Mouse (Mus musculus) heart, adult 2 months (tissue): Measurements from ENCODE around the gene Hgd. TPM values are rescaled to one million over a fixed set of nuclear protein-coding genes. Genes with fewer than 3 reads are reported as not detected.

Experiments
- DNase-seq, 2 experiments: peaks; one replicate each; pipeline ENCODE4 v3.0.0; 2021
- H3K27ac ChIP-seq: fragments of 200-600 bp; 2 replicates; pipeline ENCODE4 v1.8.1; 2022
- H3K27me3 ChIP-seq: fragments of 200-500 bp; 2 replicates; pipeline ENCODE4 v1.6.1; 2012; ENCODE audit warnings: mild to moderate bottlenecking, low read length, inconsistent platforms, mixed read lengths; ENCODE audit not compliant: control insufficient read depth, insufficient read depth
- H3K36me3 ChIP-seq: fragments of 200-500 bp; 2 replicates; pipeline ENCODE4 v1.6.1; 2012; ENCODE audit warnings: low read length, inconsistent platforms; ENCODE audit not compliant: control insufficient read depth, insufficient read depth
- H3K4me1 ChIP-seq: fragments of 200-500 bp; 2 replicates; pipeline ENCODE4 v1.6.1; 2011; ENCODE audit warnings: low read length; ENCODE audit not compliant: control insufficient read depth, insufficient read depth
- H3K4me3 ChIP-seq: fragments of 200-600 bp; 2 replicates; pipeline ENCODE4 v1.8.1; 2022
- H3K79me2 ChIP-seq: fragments of 200-500 bp; replicated peaks from 2 replicates; pipeline ENCODE4 v1.6.1; 2012; ENCODE audit warnings: mild to moderate bottlenecking, inconsistent platforms, low read length, moderate library complexity, mixed read lengths; ENCODE audit not compliant: control insufficient read depth, insufficient read depth
- H3K9ac ChIP-seq: fragments of 200-500 bp; 2 replicates; pipeline ENCODE4 v1.6.1; 2012; ENCODE audit warnings: low read depth, mild to moderate bottlenecking, control low read depth, inconsistent platforms, low read length, mixed read lengths
- CTCF ChIP-seq: fragments of 200-600 bp; IDR thresholded peaks from 2 replicates; pipeline ENCODE4 v1.8.1; 2022; ENCODE audit warnings: antibody characterized with exemption, mild to moderate bottlenecking, moderate library complexity
- EP300 ChIP-seq: fragments of 200-500 bp; IDR thresholded peaks from 2 replicates; pipeline ENCODE4 v1.6.1; 2011; ENCODE audit warnings: low read depth, low read length, control low read depth; ENCODE audit not compliant: insufficient read depth
- POLR2A ChIP-seq: fragments of 200-500 bp; IDR thresholded peaks from 2 replicates; pipeline ENCODE4 v1.6.1; 2011; ENCODE audit warnings: mild to moderate bottlenecking, low read depth, low read length, control low read depth; ENCODE audit not compliant: insufficient read depth
- WGBS: fragments of 180-500 bp; shearing (Covaris S2); methylation state at CpG from one replicate; pipeline ENCODE4 v1.1.7; 2018; 5-methylcytosine and 5-hydroxymethylcytosine counted together
- intact Hi-C: fragments of 180-260 bp; cut with DNase I; formaldehyde crosslinking; loops from one replicate; pipeline ENCODE4 v1.15.1; 2025
- polyA plus RNA-seq: library from polyadenylated mRNA; depleted of rRNA; stranded (reverse); fragments of >200 nt; gene quantifications from 2 replicates; pipeline ENCODE4 v1.2.3, GENCODE M21; 2012
- total RNA-seq, 2 experiments: library from RNA; stranded (reverse); gene quantifications; 2 replicates each; pipeline ENCODE4 v1.2.3; 2021

Gene Hgd
- total and polyA plus RNA-seq, 3 experiments, result 0.08 TPM; not detected in 2

DNA sequence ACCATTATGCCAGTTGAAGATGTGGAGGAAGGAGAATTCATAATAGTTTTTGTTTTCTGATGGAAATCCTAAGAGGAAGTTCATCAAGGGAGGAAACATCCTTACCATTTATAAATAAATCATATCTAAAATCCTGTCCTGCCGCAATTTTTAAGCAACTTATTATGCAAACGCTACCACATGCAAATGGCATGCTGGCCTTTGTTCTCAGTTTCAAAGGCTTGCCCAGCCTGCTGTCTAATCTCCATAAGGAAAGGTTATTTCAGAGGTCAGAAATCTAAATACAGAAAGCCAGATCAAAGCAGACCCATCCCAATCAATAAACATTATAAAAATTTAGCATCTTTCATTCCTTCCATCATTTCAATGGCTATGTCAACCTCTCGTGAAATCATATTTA is 1.9 kb downstream of the Hgd start:
- H3K27ac ChIP-seq, result no peak overlapping the region
- H3K36me3 ChIP-seq, result no peaks in the 10 kb centered on the region
- no peaks in the 10 kb centered on the region; the same call in 1 of the 2 replicates for H3K4me1 ChIP-seq
- no peak for DNase-seq
- H3K27me3 ChIP-seq, result no peaks in the 10 kb centered on the region
- intact Hi-C loops, result no loop called here
- WGBS, result 75% methylated on average over 3 of the region's 3 CpGs
- H3K79me2 ChIP-seq, result no peaks in the 10 kb centered on the region
- TF ChIP-seq CTCF (no peak), POLR2A (no peak), EP300 (no peak)
- no peak overlapping the region for H3K4me3 ChIP-seq
- H3K9ac ChIP-seq, result no peak overlapping the region

DNA sequence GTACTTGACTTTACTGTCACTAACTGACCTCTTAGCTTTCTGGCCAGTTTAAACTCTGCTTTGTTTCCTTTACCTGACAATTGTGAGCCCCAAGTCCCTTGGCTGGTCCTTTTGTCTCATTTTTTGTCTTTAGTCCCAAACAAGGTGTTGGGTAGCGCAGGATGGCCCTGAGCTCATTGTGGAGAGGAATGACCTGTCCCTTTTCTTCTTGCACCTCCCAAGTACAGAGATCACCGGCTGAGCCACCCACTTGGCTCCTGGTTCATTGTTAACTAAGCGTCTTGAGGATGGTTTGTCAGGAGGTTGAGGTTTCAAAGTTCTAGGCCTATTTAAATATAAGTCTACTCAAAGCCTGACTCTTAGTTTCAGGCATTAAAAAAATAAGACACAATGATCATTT is 3.4 kb downstream of the Hgd start:
- no peaks in the 10 kb centered on the region for H3K27me3 ChIP-seq
- no peaks in the 10 kb centered on the region for H3K79me2 ChIP-seq
- H3K9ac ChIP-seq, result no peak overlapping the region
- H3K36me3 ChIP-seq, result no peaks in the 10 kb centered on the region
- H3K27ac ChIP-seq, result no peak overlapping the region
- H3K4me1 ChIP-seq, result no peaks in the 10 kb centered on the region; the same call in 1 of the 2 replicates
- TF ChIP-seq EP300 (no peak), CTCF (no peak), POLR2A (no peak)
- 99% methylated on average over 3 of the region's 3 CpGs for WGBS
- intact Hi-C loops, result no loop called here
- H3K4me3 ChIP-seq, result no peak overlapping the region
- DNase-seq, result no peak

DNA sequence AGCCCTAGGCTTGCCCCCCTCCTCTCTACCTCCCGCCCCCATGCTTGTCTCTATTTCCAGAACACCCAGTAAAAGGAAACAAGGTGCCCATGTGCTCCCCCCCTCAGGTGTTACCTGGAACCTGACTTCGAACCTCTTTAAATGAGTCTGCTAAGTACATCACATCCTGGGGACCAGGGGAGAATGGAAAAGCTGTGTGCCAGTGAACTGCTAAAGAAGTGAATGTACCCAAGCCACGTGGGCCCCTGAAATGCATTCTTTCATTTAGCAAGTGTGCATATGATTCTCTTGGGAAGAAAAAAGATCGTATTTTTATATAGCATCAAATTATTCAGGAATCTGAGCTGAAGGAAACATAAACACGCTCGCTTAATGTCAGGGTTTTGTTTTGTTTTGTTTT is 3.8 kb downstream of the Hgd start:
- 56% methylated on average over 6 of the region's 6 CpGs for WGBS
- Histone ChIP-seq H3K27ac (no peak overlapping the region), H3K27me3 (no peaks in the 10 kb centered on the region), H3K4me3 (peak overlapping the region; percentile 33; the same call in 1 of the 2 replicates), H3K79me2 (no peaks in the 10 kb centered on the region), H3K36me3 (no peaks in the 10 kb centered on the region), H3K4me1 (no peaks in the 10 kb centered on the region; the same call in 1 of the 2 replicates), H3K9ac (no peak overlapping the region)
- TF ChIP-seq CTCF, result no peak
- no peak for TF ChIP-seq POLR2A
- TF ChIP-seq EP300, result no peak
- intact Hi-C loops, result no loop called here
- DNase-seq, result no peak

DNA sequence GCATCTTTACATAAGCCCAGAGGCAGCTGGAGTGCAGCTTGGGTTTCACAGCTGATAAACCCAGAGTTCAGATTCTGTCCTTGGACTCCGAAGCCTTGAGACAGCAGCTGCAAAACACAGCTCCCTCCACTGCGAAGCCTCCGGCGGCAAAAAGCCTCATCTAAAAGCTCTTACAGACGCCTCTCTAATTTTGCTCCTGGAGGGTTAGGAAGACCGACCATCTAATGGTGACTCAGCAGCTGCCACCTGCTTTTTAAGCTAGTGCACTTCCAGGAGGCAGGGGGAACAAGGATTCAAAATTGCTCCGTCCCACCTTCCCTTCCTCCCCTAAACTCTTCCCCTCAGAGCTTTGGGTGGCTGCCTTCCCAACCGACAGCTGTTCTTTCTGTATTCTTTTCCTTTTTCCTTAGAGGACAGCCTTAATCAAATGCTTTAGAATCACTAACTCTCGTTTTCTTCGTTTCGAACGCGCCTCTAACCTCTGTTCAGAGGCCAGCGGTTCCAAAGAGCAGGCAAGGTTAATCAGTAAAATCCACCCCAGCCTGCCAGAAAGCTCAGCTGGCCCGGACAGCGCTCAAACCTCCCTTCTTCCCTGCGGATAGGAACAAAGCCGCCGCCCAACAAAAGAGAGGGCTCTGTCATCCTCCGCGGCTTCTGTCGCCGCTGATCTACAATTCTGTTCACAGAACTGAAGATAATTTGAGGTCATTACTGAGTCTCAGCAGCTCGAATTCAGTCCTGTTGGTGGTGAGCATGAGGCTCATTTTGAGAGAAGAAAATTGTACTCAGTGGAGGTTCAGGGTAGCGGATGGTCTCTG is 4.5 kb downstream of the Hgd start:
- Histone ChIP-seq H3K9ac (0 out of 2 replicates have a peak overlapping the region, but pooled peaks have one; percentile 37), H3K4me3 (peak overlapping the region; percentile 33), H3K4me1 (no peaks in the 10 kb centered on the region; the same call in 1 of the 2 replicates), H3K27me3 (no peaks in the 10 kb centered on the region), H3K27ac (peak overlapping the region; percentile 8; the same call in 1 of the 2 replicates), H3K79me2 (no peaks in the 10 kb centered on the region), H3K36me3 (no peaks in the 10 kb centered on the region)
- no peak for TF ChIP-seq POLR2A
- TF ChIP-seq EP300, result no peak
- WGBS, result 8% methylated on average over 25 of the region's 25 CpGs
- DNase-seq, result peak; percentile 43 to 60
- intact Hi-C loops, result no loop called here

DNA sequence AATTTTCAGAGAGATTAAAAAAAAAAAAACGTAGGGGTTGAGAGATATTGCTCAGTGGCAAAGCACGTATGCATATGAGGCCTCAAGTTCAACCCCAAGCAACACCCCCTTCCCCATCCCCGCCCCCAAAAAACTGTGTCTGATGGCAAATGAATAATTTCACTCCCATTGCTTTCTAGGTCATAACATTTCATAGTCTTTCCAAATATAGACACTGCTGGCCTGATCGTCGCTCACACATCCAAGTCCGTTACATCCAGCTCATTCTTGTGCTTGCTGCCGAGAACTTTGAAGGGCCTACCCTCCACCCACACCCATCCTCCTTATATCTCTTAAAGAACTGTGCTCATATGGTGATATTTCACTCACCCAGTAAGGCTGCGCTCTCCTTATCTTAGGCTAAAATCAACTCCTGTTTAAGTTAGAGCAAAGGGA is 5.2 kb downstream of the Hgd start:
- Histone ChIP-seq H3K4me1 (no peaks in the 10 kb centered on the region; the same call in 1 of the 2 replicates), H3K79me2 (no peaks in the 10 kb centered on the region), H3K36me3 (no peaks in the 10 kb centered on the region), H3K4me3 (no peak overlapping the region), H3K9ac (no peak overlapping the region), H3K27me3 (no peaks in the 10 kb centered on the region), H3K27ac (no peak overlapping the region)
- DNase-seq, result no peak
- intact Hi-C loops, result no loop called here
- no peak for TF ChIP-seq POLR2A
- 74% methylated on average over 8 of the region's 8 CpGs for WGBS

DNA sequence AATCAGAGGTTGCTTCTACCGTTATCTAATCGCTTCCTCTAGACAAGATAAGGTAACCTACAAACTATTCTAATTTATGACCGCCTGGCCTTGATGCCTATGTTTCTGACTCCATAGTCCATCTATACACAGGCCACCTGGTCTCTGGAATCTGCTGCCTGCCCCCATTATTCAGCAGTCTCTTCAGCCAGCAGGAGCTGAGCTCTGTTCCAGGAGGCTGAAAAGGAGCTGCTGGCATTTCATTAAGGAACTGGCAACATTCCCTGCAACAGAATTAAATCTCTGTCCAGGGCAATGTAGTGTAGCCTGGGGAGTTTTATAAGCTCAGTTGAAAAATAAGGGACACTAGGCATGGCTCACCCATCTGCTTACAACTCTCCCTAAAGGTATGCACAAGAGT is 11.0 kb downstream of the Hgd start:
- Histone ChIP-seq H3K9ac (no peak overlapping the region), H3K27me3 (no peaks in the 10 kb centered on the region), H3K4me3 (no peak overlapping the region), H3K4me1 (no peaks in the 10 kb centered on the region), H3K79me2 (no peaks in the 10 kb centered on the region), H3K27ac (no peak overlapping the region), H3K36me3 (no peaks in the 10 kb centered on the region)
- 92% methylated on average over 3 of the region's 3 CpGs for WGBS
- no peak for DNase-seq
- no peak for TF ChIP-seq EP300
- TF ChIP-seq CTCF, result no peak
- TF ChIP-seq POLR2A, result no peak
- intact Hi-C loops, result no loop called here
